Mouse (Mus musculus) intestine, postnatal 0 days (tissue): ENCODE data around the gene Hoxb4. TPM values are rescaled to one million over a fixed set of nuclear protein-coding genes. Genes with fewer than 3 reads are reported as not detected.

Experiments
- ATAC-seq: fragments of 200-750 bp; cut with Nextera tagmentation; 2 replicates; pipeline ENCODE4 v1.8.0; 2017; ENCODE audit warnings: mild to moderate bottlenecking, moderate TSS enrichment, moderate library complexity
- H3K27ac ChIP-seq: fragments of 300-500 bp; sonication (generic); 2 replicates; pipeline ENCODE4 v1.5.1; 2014; ENCODE audit warnings: mild to moderate bottlenecking, low read depth, low read length, moderate library complexity
- H3K27me3 ChIP-seq: fragments of 300-500 bp; sonication (generic); replicated peaks from 2 replicates; pipeline ENCODE4 v1.6.1; 2014; ENCODE audit warnings: low read length, mixed read lengths; ENCODE audit not compliant: control insufficient read depth, insufficient read depth
- H3K36me3 ChIP-seq: fragments of 300-500 bp; sonication (generic); 2 replicates; pipeline ENCODE4 v1.6.1; 2014; ENCODE audit warnings: mild to moderate bottlenecking, moderate library complexity; ENCODE audit not compliant: control insufficient read depth, insufficient read depth
- H3K4me1 ChIP-seq: fragments of 300-500 bp; sonication (generic); replicated peaks from 2 replicates; pipeline ENCODE4 v1.6.1; 2014; ENCODE audit warnings: antibody characterized with exemption, low read length, mixed read lengths; ENCODE audit not compliant: control insufficient read depth, insufficient read depth
- H3K4me2 ChIP-seq: fragments of 300-500 bp; sonication (generic); replicated peaks from 2 replicates; pipeline ENCODE4 v1.6.1; 2014; ENCODE audit warnings: low read depth, mild to moderate bottlenecking, moderate library complexity
- H3K4me3 ChIP-seq: fragments of 300-500 bp; sonication (generic); 2 replicates; pipeline ENCODE4 v1.5.1; 2014; ENCODE audit warnings: low read depth, low read length
- H3K9ac ChIP-seq: fragments of 300-500 bp; sonication (generic); 2 replicates; pipeline ENCODE4 v1.6.1; 2014; ENCODE audit warnings: mild to moderate bottlenecking, low read depth, low read length
- H3K9me3 ChIP-seq: fragments of 300-500 bp; sonication (generic); 2 replicates; pipeline ENCODE4 v1.6.1; 2016; ENCODE audit warnings: mixed run types; ENCODE audit not compliant: control insufficient read depth
- CTCF ChIP-seq: sonication (generic); IDR thresholded peaks from 2 replicates; pipeline ENCODE4 v1.5.1; 2016; ENCODE audit warnings: low read depth, mild to moderate bottlenecking, control low read depth, antibody characterized with exemption, moderate library complexity
- WGBS: fragments of 180-500 bp; shearing (Covaris S2); extraction: QIAGEN DNeasy Blood & Tissue Kit; methylation state at CpG from one replicate; pipeline ENCODE4 v1.1.7; 2014; 5-methylcytosine and 5-hydroxymethylcytosine counted together
- polyA plus RNA-seq: library from polyadenylated mRNA; unstranded; fragments of >200 nt; fragmentation: Nextera tagmentation; extraction: Ambion mirVana; gene quantifications from 2 replicates; pipeline ENCODE4 v1.2.1, GENCODE M21; 2015

Gene Hoxb4
- polyA plus RNA-seq, 1 experiment from 2014 or later = 1.1 TPM

DNA sequence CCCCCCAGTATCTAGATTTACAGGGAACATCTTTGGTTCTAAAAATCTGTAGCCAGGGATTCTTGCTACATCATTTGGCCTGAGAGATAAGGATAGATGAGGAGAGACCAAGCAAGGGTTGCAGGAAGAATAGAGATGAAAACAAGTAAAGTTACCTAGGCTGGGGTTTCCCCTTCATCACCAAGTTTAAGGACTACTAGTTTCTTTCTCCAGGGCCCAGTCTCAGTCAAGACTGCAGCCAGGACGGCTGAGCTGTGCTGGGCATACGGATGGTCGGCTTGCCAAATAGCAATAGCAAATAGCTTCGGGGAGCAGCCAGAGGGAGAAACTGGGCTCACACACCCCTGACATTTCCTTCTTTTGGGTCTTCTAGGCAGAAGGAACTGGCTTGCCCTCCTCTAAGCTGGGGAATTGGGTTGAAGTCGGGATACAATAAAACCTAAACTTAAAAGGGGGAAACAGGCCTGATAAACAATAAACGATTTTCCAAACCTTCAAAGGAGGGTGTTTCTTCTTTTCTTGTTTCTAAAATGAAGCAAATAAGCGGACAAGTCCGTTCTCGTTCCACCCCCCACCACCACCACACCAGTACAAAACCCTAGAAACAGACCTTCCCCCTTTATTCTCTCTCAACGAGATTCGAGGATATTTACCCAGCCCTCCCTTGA, 20.0 kb upstream of the Hoxb4 start:
- TF ChIP-seq CTCF = no peak
- H3K27me3 ChIP-seq = peaks cover 84% of the 10 kb centered on the region
- H3K36me3 ChIP-seq = no peaks in the 10 kb centered on the region
- no peak for ATAC-seq
- WGBS = 45% methylated on average over 11 of the region's 11 CpGs
- H3K27ac ChIP-seq = no peak overlapping the region
- H3K9ac ChIP-seq = no peak overlapping the region
- H3K9me3 ChIP-seq = no peaks in the 10 kb centered on the region
- peak overlapping the region; percentile 82 for H3K4me2 ChIP-seq
- H3K4me1 ChIP-seq = no peaks in the 10 kb centered on the region; the same call in 1 of the 2 replicates
- H3K4me3 ChIP-seq = peak overlapping the region; percentile 53; the same call in 1 of the 2 replicates

DNA sequence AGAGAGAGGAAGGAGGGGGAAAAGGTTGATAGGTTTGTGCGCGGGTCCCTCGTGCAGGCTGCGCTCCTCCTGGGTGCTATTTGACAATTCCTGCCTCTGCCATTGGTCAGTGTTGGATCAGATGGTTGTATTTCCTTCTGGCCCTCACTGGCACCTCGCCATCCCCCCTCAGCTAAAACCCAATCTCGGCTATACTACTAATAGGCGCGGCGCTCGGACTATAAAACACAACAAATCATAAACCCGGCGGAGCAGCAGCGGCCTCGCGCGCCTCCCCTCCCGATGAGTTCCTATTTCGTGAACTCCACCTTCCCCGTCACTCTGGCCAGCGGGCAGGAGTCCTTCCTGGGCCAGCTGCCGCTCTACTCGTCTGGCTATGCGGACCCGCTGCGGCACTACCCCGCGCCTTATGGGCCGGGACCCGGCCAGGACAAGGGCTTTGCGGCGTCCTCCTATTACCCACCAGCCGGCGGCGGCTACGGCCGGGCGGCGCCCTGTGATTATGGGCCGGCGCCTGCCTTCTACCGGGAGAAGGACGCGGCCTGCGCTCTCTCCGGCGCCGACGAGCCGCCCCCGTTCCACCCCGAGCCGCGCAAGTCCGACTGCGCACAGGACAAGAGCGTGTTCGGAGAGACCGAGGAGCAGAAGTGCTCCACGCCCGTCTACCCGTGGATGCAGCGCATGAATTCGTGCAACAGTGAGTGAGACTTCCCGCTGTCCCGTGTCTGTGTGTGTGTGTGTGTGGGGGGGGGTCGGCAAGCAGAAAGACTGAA, 19.0 kb upstream of the Hoxb4 start:
- H3K9ac ChIP-seq = peak overlapping the region; percentile 70
- no peak for TF ChIP-seq CTCF
- H3K9me3 ChIP-seq = no peaks in the 10 kb centered on the region
- no peaks in the 10 kb centered on the region; the same call in 1 of the 2 replicates for H3K4me1 ChIP-seq
- peaks cover 89% of the 10 kb centered on the region for H3K27me3 ChIP-seq
- ATAC-seq = 0 out of 2 replicates have a peak, but pooled peaks have one; percentile 17
- under 1% methylated on average over 65 of the region's 66 CpGs for WGBS
- H3K4me2 ChIP-seq = peak overlapping the region; percentile 82
- no peaks in the 10 kb centered on the region for H3K36me3 ChIP-seq
- H3K27ac ChIP-seq = peak overlapping the region; percentile 60
- H3K4me3 ChIP-seq = peak overlapping the region; percentile 53

DNA sequence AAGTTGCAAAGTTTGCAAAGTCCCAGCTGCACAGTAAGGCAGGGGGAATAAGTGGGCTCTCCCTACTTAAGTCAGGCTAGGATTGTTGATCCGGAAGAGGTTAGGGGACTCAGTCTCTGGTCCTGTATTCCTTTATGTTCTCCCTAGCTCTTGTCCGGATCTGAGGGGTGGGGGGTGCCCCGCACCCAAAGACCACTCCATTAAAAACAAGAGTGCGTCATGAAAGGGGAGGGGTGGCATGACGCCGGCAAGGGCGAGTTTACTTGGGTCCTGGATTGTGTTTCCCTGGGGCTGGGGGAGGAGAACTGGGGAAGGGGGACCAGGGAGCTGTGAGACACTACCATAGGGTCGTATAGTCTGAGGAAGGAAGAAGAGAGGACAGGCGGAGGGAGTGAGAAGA, 18.3 kb upstream of the Hoxb4 start:
- no peaks in the 10 kb centered on the region for H3K9me3 ChIP-seq
- ATAC-seq = no peak
- H3K4me3 ChIP-seq = peak overlapping the region; percentile 53
- peak overlapping the region; percentile 82 for H3K4me2 ChIP-seq
- H3K27me3 ChIP-seq = peaks cover 83% of the 10 kb centered on the region
- no peaks in the 10 kb centered on the region for H3K36me3 ChIP-seq
- H3K27ac ChIP-seq = peak overlapping the region; percentile 60; the same call in 1 of the 2 replicates
- TF ChIP-seq CTCF = no peak
- 8% methylated on average over 9 of the region's 9 CpGs for WGBS
- H3K9ac ChIP-seq = peak overlapping the region; percentile 70; the same call in 1 of the 2 replicates
- no peaks in the 10 kb centered on the region; the same call in 1 of the 2 replicates for H3K4me1 ChIP-seq

DNA sequence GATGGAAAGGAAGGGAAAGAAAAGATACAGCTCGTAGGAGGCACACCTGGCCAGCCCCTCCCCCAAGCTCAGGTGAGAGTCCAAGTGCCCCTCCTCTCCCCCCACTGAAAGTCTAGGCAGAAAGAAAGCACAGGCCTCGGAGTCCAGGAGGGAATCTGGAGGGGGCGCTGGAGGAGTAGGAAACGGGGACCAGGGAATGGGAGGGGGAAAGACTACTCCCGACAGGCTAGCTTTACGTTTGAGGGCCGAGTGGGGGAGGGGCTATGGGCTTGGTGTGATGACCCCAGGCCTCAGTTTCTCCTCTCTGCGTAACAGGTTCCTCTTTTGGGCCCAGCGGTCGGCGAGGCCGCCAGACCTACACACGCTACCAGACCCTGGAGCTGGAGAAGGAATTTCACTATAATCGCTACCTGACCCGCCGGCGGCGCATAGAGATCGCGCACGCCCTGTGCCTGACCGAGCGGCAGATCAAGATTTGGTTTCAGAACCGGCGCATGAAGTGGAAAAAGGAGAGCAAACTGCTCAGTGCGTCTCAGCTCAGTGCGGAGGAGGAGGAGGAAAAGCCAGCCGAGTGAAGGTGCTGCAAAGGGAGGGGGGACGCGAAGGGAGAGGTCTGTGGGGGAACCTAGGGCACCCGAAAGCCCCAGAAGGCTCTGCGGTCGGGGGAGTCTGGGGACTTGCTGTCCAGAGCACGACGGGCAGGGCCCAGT, 17.6 kb upstream of the Hoxb4 start:
- Histone ChIP-seq H3K27me3 (peaks cover 78% of the 10 kb centered on the region), H3K9me3 (no peaks in the 10 kb centered on the region), H3K27ac (0 out of 2 replicates have a peak overlapping the region, but pooled peaks have one; percentile 60), H3K4me3 (peak overlapping the region; percentile 53), H3K4me1 (no peaks in the 10 kb centered on the region; the same call in 1 of the 2 replicates), H3K4me2 (peak overlapping the region; percentile 82), H3K9ac (no peak overlapping the region), H3K36me3 (no peaks in the 10 kb centered on the region)
- TF ChIP-seq CTCF = 0 out of 2 replicates have a peak, but pooled peaks have one; percentile 9
- WGBS = 17% methylated on average over 31 of the region's 35 CpGs
- no peak for ATAC-seq

DNA sequence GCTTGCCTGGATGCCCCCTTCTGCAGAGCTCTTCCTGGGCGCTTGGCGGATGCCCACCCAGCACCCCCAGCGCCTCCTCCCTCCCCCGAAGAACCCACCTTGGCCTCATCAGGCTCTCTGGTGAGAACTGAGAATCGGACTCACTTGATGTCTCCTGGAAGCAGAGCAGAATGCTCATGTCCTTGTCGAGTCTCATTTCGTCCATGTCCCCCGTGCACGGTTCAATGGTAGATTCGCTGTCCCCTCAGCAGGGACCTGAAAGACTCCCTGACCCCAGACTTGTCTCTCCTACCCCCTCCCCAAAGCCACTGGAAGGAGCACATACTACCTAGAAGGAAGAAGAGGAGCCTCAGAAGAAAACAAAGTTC, 17.0 kb upstream of the Hoxb4 start:
- H3K27me3 ChIP-seq = peaks cover 76% of the 10 kb centered on the region
- 42% methylated on average over 10 of the region's 10 CpGs for WGBS

DNA sequence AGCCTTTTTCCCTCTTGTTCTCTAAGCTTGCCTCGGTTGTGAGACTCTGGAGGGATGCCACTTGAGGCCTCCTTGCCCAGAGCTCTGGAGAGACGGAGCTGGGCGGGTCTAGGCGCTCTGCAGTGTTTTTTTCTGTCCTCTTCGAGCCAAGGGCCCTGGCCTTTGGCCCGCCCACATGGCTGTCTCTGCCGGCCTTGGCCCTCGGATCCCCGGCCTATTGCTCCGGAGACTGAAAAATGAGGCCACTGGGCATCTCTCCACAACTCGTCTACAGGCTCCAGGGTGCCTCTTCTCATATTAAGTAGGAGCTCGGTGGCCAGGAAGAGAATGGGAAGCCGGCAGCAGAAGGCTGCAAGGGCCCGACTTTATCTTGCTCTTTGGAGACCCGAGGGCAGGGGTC, 16.2 kb upstream of the Hoxb4 start:
- H3K4me1 ChIP-seq = no peaks in the 10 kb centered on the region; the same call in 1 of the 2 replicates
- no peak overlapping the region for H3K4me3 ChIP-seq
- no peak for ATAC-seq
- WGBS = 22% methylated on average over 15 of the region's 15 CpGs
- H3K27ac ChIP-seq = no peak overlapping the region
- no peak for TF ChIP-seq CTCF
- peaks cover 76% of the 10 kb centered on the region for H3K27me3 ChIP-seq
- no peaks in the 10 kb centered on the region for H3K9me3 ChIP-seq
- no peaks in the 10 kb centered on the region for H3K36me3 ChIP-seq
- no peak overlapping the region for H3K9ac ChIP-seq
- peak overlapping the region; percentile 63 for H3K4me2 ChIP-seq

More for the DNA sequence above, 17.0 kb upstream of the Hoxb4 start:
- ATAC-seq = no peak
- Histone ChIP-seq H3K36me3 (no peaks in the 10 kb centered on the region), H3K9me3 (no peaks in the 10 kb centered on the region), H3K27ac (no peak overlapping the region), H3K4me1 (no peaks in the 10 kb centered on the region; the same call in 1 of the 2 replicates), H3K4me3 (peak overlapping the region; percentile 53), H3K9ac (no peak overlapping the region), H3K4me2 (peak overlapping the region; percentile 82)
- no peak for TF ChIP-seq CTCF
